Mouse (Mus musculus) ES-Bruce4 (cell line): ENCODE measurements around the gene Cd8a. TPM values are rescaled to one million over a fixed set of nuclear protein-coding genes. Genes with fewer than 3 reads are reported as not detected.

Experiments
- H3K27ac ChIP-seq: 2 replicates; pipeline ENCODE4 v1.5.1; 2012; ENCODE audit warnings: low read length, inconsistent platforms; ENCODE audit not compliant: insufficient read depth
- H3K27me3 ChIP-seq: 2 replicates; pipeline ENCODE4 v1.6.1; 2012; ENCODE audit warnings: mild to moderate bottlenecking, low read length, inconsistent platforms; ENCODE audit not compliant: control insufficient read depth, poor library complexity, insufficient read depth, severe bottlenecking
- H3K36me3 ChIP-seq: 2 replicates; pipeline ENCODE4 v1.6.1; 2012; ENCODE audit warnings: inconsistent platforms, mild to moderate bottlenecking, low read length, moderate library complexity; ENCODE audit not compliant: control insufficient read depth, poor library complexity, insufficient read depth, severe bottlenecking
- H3K4me1 ChIP-seq: one replicate; pipeline ENCODE4 v1.8.1; 2011; ENCODE audit warnings: low read length; ENCODE audit not compliant: control insufficient read depth, insufficient read depth
- H3K4me3 ChIP-seq: 2 replicates; pipeline ENCODE4 v1.5.1; 2011; ENCODE audit warnings: low read depth, mild to moderate bottlenecking, low read length
- H3K9ac ChIP-seq: 2 replicates; pipeline ENCODE4 v1.6.1; 2012; ENCODE audit warnings: low read depth, mild to moderate bottlenecking, inconsistent platforms; ENCODE audit not compliant: poor library complexity, severe bottlenecking
- H3K9me3 ChIP-seq: replicated peaks from 2 replicates; pipeline ENCODE4 v1.6.1; 2012; ENCODE audit warnings: mild to moderate bottlenecking, low read length, inconsistent platforms; ENCODE audit not compliant: control insufficient read depth, poor library complexity, insufficient read depth, severe bottlenecking
- CTCF ChIP-seq: IDR thresholded peaks from one replicate; pipeline ENCODE4 v1.8.1; 2011; ENCODE audit warnings: low read depth, low read length
- EP300 ChIP-seq: IDR thresholded peaks from 2 replicates; pipeline ENCODE4 v1.6.1; 2011; ENCODE audit warnings: low read depth, low read length; ENCODE audit not compliant: insufficient read depth
- POLR2A ChIP-seq: IDR thresholded peaks from one replicate; pipeline ENCODE4 v1.8.1; 2011; ENCODE audit warnings: low read length; ENCODE audit not compliant: insufficient read depth
- polyA plus RNA-seq: library from polyadenylated mRNA; stranded (reverse); fragments of >200 nt; gene quantifications from 2 replicates; pipeline ENCODE4 v1.2.4, GENCODE M21; 2011; ENCODE audit warnings: low read depth; ENCODE audit not compliant: missing spikeins, insufficient read depth, insufficient read length

Gene Cd8a
- polyA plus RNA-seq, 1 experiment: 0.27 TPM

DNA sequence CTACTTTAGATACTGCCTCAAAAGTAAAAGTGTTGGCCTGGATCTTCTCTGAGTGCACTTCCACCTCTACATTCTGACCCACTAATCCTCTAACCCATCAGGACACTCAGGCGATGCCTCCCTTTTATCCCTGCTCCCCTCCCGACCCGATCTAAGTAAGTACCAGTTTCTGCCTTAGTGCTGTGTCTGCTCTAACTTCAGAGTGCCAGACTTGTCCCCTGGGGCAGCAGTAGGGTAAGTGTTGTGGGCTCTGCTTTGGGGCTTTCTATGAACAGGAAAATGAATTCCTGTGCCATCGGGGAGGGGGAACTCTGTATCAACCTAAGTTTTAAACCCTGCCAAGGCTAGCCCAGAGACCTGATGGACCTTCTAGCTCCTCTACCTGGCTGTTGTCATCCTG lies 13.0 kb upstream of the Cd8a start:
- TF ChIP-seq CTCF (no peak), POLR2A (no peak), EP300 (no peak)
- no peaks in the 10 kb centered on the region; the same call in 1 of the 2 replicates for H3K27me3 ChIP-seq
- no peaks in the 10 kb centered on the region for H3K36me3 ChIP-seq
- no peak overlapping the region for H3K4me3 ChIP-seq
- H3K9ac ChIP-seq: no peak overlapping the region
- H3K4me1 ChIP-seq: no peaks in the 10 kb centered on the region
- H3K9me3 ChIP-seq: no peaks in the 10 kb centered on the region
- H3K27ac ChIP-seq: no peak overlapping the region

GRCm38 (mm10) chr6:71360751-71361150 lies 12.5 kb upstream of the Cd8a start:
- H3K9me3 ChIP-seq: no peaks in the 10 kb centered on the region
- H3K4me1 ChIP-seq: no peaks in the 10 kb centered on the region
- no peaks in the 10 kb centered on the region; the same call in 1 of the 2 replicates for H3K27me3 ChIP-seq
- H3K36me3 ChIP-seq: no peaks in the 10 kb centered on the region
- no peak overlapping the region for H3K27ac ChIP-seq
- H3K9ac ChIP-seq: no peak overlapping the region
- TF ChIP-seq EP300 (no peak), POLR2A (no peak), CTCF (no peak)
- no peak overlapping the region for H3K4me3 ChIP-seq

DNA sequence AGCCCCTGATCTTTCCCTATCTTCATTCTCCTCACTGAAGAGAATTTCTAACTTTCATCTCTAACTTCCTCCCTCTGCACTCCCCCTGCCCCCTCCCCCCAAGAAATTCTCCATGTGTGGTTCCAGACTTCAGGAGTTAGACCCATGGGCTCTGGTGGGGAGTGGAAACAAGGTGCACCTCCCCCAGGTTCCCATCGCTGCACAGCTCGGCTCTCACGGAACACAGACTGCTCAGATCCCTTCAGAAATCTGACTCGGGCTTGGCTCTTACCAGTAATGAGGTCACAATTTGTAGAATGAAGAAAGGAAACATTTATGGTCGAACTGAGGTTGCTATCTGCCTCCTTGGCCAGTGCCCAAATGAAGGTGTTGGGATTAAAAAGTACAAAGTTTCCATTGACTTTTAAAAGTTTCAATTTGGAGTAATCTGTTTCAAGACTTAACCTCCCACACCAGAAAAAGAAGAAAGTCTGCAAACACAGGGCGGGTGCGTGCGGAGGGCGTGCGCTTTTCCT lies 12.0 kb upstream of the Cd8a start:
- Histone ChIP-seq H3K4me1 (no peaks in the 10 kb centered on the region), H3K4me3 (no peak overlapping the region), H3K9me3 (no peaks in the 10 kb centered on the region), H3K27ac (no peak overlapping the region), H3K36me3 (no peaks in the 10 kb centered on the region), H3K9ac (no peak overlapping the region), H3K27me3 (no peaks in the 10 kb centered on the region; the same call in 1 of the 2 replicates)
- TF ChIP-seq POLR2A: no peak
- no peak for TF ChIP-seq CTCF
- no peak for TF ChIP-seq EP300

GRCm38 (mm10) chr6:71363995-71364394 lies 9.2 kb upstream of the Cd8a start:
- Histone ChIP-seq H3K27ac (no peak overlapping the region), H3K4me1 (no peaks in the 10 kb centered on the region), H3K9me3 (no peaks in the 10 kb centered on the region), H3K4me3 (no peak overlapping the region), H3K9ac (no peak overlapping the region), H3K36me3 (no peaks in the 10 kb centered on the region), H3K27me3 (no peaks in the 10 kb centered on the region; the same call in none of the 2 replicates)
- TF ChIP-seq CTCF (no peak), POLR2A (no peak), EP300 (no peak)

DNA sequence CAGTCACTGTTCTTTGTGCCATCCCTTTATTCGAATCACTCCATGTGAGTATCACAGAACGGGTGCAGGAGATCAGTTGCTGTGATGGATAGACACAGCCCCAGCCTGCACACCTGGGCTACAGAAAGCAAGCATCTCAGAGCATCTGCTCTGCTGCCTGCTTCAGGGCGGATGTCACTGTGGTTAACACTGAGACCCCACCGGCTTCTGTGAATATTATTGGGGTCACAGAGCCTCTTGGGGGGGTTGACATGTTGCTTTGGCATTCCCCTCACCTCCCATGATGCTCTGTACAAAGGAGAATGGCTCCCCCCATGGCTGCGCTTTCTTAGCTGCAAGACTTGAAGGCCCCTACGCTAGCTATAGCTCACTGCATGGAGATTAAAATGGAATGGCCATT lies 3.8 kb upstream of the Cd8a start:
- Histone ChIP-seq H3K4me1 (no peaks in the 10 kb centered on the region), H3K4me3 (no peak overlapping the region), H3K36me3 (no peaks in the 10 kb centered on the region), H3K9me3 (no peaks in the 10 kb centered on the region), H3K9ac (no peak overlapping the region), H3K27ac (no peak overlapping the region), H3K27me3 (no peaks in the 10 kb centered on the region; the same call in 1 of the 2 replicates)
- no peak for TF ChIP-seq POLR2A
- no peak for TF ChIP-seq CTCF
- no peak for TF ChIP-seq EP300

DNA sequence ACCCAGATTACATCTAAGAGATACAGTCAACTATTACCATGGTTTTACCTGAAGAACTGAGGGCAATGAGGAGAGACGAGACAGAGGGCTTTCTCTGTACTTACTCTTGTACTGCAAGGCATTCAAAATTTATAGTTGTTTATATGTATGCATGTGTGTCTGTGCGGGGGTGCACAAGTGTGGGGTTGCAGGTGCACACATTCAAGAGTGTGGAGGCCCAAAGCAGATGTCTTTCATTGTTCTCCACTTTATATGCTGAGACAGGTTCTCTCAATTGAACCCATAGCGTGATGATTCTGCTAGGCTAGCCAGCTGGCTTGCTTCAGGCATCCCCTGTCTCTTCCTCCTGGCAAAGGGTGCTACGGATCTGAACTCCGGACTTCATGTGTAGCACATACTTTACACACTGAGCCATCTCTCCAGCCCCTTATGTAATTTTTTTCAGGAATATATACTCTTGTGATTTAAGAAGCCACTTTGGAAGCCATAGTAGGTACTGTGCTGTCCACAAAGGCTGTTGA lies 2.1 kb upstream of the Cd8a start:
- H3K9me3 ChIP-seq: no peaks in the 10 kb centered on the region
- no peaks in the 10 kb centered on the region for H3K36me3 ChIP-seq
- no peaks in the 10 kb centered on the region; the same call in 1 of the 2 replicates for H3K27me3 ChIP-seq
- TF ChIP-seq CTCF: no peak
- no peak for TF ChIP-seq POLR2A
- no peak for TF ChIP-seq EP300
- H3K9ac ChIP-seq: no peak overlapping the region
- no peak overlapping the region for H3K27ac ChIP-seq
- no peak overlapping the region for H3K4me3 ChIP-seq
- no peaks in the 10 kb centered on the region for H3K4me1 ChIP-seq
